Mouse (Mus musculus) spleen, postnatal 4 days (tissue): Measurements from ENCODE around the gene Srcap.
"Not testable (repeated sequence)": the region's sequence is repeated elsewhere in the genome, so short reads cannot be mapped to it uniquely, and the experiment has no call there.

Source experiments
- DNase-seq, 2 experiments: peaks; one replicate each; pipeline ENCODE4 v3.0.0; 2022; ENCODE audit warnings: low spot score in 2 of 2

Gene Srcap

GRCm38 (mm10) chr7:127489982-127490381 is 21.8 kb upstream of the Srcap start:
- no peak for DNase-seq

GRCm38 (mm10) chr7:127491846-127492245 is 19.9 kb upstream of the Srcap start:
- DNase-seq, result no peak

- no peak for DNase-seq
Measured at GRCm38 (mm10) chr7:127494648-127495047, 17.1 kb upstream of the Srcap start.

GRCm38 (mm10) chr7:127497382-127497781 is 14.4 kb upstream of the Srcap start:
- DNase-seq, result no peak

- DNase-seq, result peak in 1 of 2 experiments; percentile 54
Measured at GRCm38 (mm10) chr7:127498407-127498806, 13.4 kb upstream of the Srcap start.

- no peak for DNase-seq
Measured at GRCm38 (mm10) chr7:127508291-127508690, 3.5 kb upstream of the Srcap start.

GRCm38 (mm10) chr7:127509830-127510229 is 2.0 kb upstream of the Srcap start:
- DNase-seq, result not testable (repeated sequence)

- DNase-seq, result no peak
Measured at GRCm38 (mm10) chr7:127511241-127511640, 542 bp upstream of the Srcap start.

- peak; percentile 94 to 98 for DNase-seq
Measured at GRCm38 (mm10) chr7:127512231-127513015, 640 bp downstream of the Srcap start.

- DNase-seq, result peak in 1 of 2 experiments; percentile 31
Measured at GRCm38 (mm10) chr7:127513016-127513390, 1.2 kb downstream of the Srcap start.

GRCm38 (mm10) chr7:127513781-127514180 is 2.0 kb downstream of the Srcap start:
- DNase-seq, result no peak

GRCm38 (mm10) chr7:127515846-127516245 is 4.1 kb downstream of the Srcap start:
- no peak for DNase-seq

GRCm38 (mm10) chr7:127516344-127516743 is 4.6 kb downstream of the Srcap start:
- DNase-seq, result no peak

GRCm38 (mm10) chr7:127519284-127519683 is 7.5 kb downstream of the Srcap start, which contains the start of gene Gm42715:
TSS of gene Gm42715 (plus strand) at chr7:127519584.
- no peak for DNase-seq

GRCm38 (mm10) chr7:127541671-127542070 is 29.9 kb downstream of the Srcap start:
- no peak for DNase-seq

- no peak for DNase-seq
Measured at GRCm38 (mm10) chr7:127549116-127549835, 37.5 kb downstream of the Srcap start.

GRCm38 (mm10) chr7:127551558-127551957 is 39.8 kb downstream of the Srcap start:
- DNase-seq, result no peak

GRCm38 (mm10) chr7:127560580-127560979 is 48.8 kb downstream of the Srcap start:
- no peak for DNase-seq

- DNase-seq, result no peak
Measured at GRCm38 (mm10) chr7:127561340-127561858, 49.6 kb downstream of the Srcap start, which contains the start of gene Tmem265. TSS of gene Tmem265 (plus strand) at chr7:127561390.

- no peak for DNase-seq
Measured at GRCm38 (mm10) chr7:127564381-127565150, 52.8 kb downstream of the Srcap start.

- DNase-seq, result peak; percentile 89 to 90
Measured at GRCm38 (mm10) chr7:127572895-127573471, 61.2 kb downstream of the Srcap start, which contains the start of gene Phkg2. TSS of gene Phkg2 (plus strand) at chr7:127573340.
